Mouse (Mus musculus) forebrain, embryonic 14.5 days (tissue): ENCODE results near the gene Serinc2. TPM values are rescaled to one million over a fixed set of nuclear protein-coding genes. Genes with fewer than 3 reads are reported as not detected.

Experiments used
- ATAC-seq: fragments of 200-750 bp; cut with Nextera tagmentation; 2 replicates; pipeline ENCODE4 v1.8.0; 2017; ENCODE audit warnings: mild to moderate bottlenecking, moderate library complexity
- DNase-seq: peaks from one replicate; pipeline ENCODE4 v3.0.0-alpha.2; 2015; ENCODE audit warnings: low spot score
- H3K27ac ChIP-seq: fragments of 300-500 bp; sonication (generic); 2 replicates; pipeline ENCODE4 v1.5.1; 2014; ENCODE audit warnings: low read depth, mild to moderate bottlenecking, control low read depth, low read length, moderate library complexity
- H3K27me3 ChIP-seq: fragments of 300-500 bp; sonication (generic); replicated peaks from 2 replicates; pipeline ENCODE4 v1.6.1; 2014; ENCODE audit warnings: low read length, control low read depth, mixed read lengths; ENCODE audit not compliant: control insufficient read depth, insufficient read depth
- H3K36me3 ChIP-seq: fragments of 300-500 bp; sonication (generic); 2 replicates; pipeline ENCODE4 v1.6.1; 2014; ENCODE audit warnings: low read length, control low read depth; ENCODE audit not compliant: control insufficient read depth, insufficient read depth
- H3K4me1 ChIP-seq: fragments of 300-500 bp; sonication (generic); 2 replicates; pipeline ENCODE4 v1.6.1; 2014; ENCODE audit warnings: antibody characterized with exemption, low read length, control low read depth; ENCODE audit not compliant: control insufficient read depth, insufficient read depth
- H3K4me2 ChIP-seq: fragments of 300-500 bp; sonication (generic); 2 replicates; pipeline ENCODE4 v1.6.1; 2014; ENCODE audit warnings: mild to moderate bottlenecking, control low read depth, low read length
- H3K4me3 ChIP-seq: fragments of 300-500 bp; sonication (generic); 2 replicates; pipeline ENCODE4 v1.5.1; 2014; ENCODE audit warnings: low read depth, low read length, control low read depth
- H3K9ac ChIP-seq: fragments of 300-500 bp; sonication (generic); 2 replicates; pipeline ENCODE4 v1.6.1; 2014; ENCODE audit warnings: mild to moderate bottlenecking, low read length, control low read depth, moderate library complexity
- H3K9me3 ChIP-seq: fragments of 300-500 bp; sonication (generic); replicated peaks from 2 replicates; pipeline ENCODE4 v1.6.1; 2016; ENCODE audit warnings: low read length, control low read depth, mixed read lengths; ENCODE audit not compliant: control insufficient read depth
- WGBS: fragments of 180-500 bp; shearing (Covaris S2); extraction: QIAGEN DNeasy Blood & Tissue Kit; methylation state at CpG from one replicate; pipeline ENCODE4 v1.1.7; 2014; 5-methylcytosine and 5-hydroxymethylcytosine counted together
- polyA plus RNA-seq: library from polyadenylated mRNA; unstranded; fragments of >200 nt; fragmentation: Nextera tagmentation; extraction: Ambion mirVana; gene quantifications from 2 replicates; pipeline ENCODE4 v1.2.1, GENCODE M21; 2014

Gene Serinc2
- 79.1 and 93.9 TPM in 2 replicates for polyA plus RNA-seq

DNA sequence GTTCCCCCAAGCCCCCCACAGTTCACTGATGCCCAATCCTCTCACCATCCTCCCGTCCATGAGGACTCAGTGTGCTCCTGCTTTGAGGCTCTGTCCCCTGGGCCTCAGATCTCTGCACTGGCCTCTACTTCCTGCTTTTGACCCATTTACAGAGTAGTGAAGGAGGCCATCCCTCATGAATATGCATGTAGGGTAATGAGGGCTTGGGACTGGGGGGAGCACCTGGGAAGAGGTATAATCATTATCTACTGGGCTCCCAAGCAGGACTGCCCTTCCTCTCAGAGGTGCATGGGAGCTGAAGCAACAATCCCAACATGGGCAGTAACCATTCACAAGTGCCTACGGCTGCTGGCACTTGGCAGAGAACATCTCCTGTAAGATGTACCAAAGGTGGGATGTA lies at the start of gene Serinc2:
Gene Serinc2, minus strand, starts transcription at position 101 of the 400 bp plus-strand sequence.
- 72% methylated on average over 2 of the region's 2 CpGs for WGBS
- Histone ChIP-seq H3K4me2 (no peak within 1 kb of the TSS), H3K27ac (no peak within 1 kb of the TSS), H3K4me1 (peaks cover 7% of the 10 kb centered on the region; the same call in 1 of the 2 replicates), H3K9ac (no peak within 1 kb of the TSS), H3K4me3 (no peak within 1 kb of the TSS), H3K36me3 (no peaks in the 10 kb centered on the region), H3K9me3 (no peaks in the 10 kb centered on the region), H3K27me3 (0 out of 2 replicates have a peak, but pooled peaks cover 3% of the 10 kb centered on the region)
- DNase-seq, result no peak
- ATAC-seq, result no peak

DNA sequence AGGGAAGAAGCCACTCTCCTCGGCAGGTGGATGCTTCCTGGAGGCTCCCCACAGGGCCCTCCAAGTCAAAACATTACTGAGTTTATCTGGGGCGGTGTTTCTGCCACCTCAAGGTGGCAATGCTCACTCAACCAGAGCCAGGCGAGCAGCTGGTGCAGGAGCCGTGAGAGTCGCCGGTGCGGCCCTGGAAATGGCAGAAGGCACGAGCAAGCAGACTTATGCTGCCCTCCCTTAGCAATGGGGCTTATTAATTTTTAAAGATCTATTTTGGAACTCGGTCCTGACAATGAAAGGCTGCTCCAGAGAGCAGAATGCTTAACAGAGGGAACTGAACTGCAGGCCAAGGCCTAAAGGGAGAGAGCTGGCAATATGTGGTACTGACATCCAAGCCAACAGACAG lies 48.4 kb upstream of the Serinc2 start:
- Histone ChIP-seq H3K27me3 (no peaks in the 10 kb centered on the region), H3K4me2 (no peak overlapping the region), H3K4me3 (no peak overlapping the region), H3K4me1 (no peaks in the 10 kb centered on the region), H3K36me3 (peaks cover 59% of the 10 kb centered on the region), H3K9ac (no peak overlapping the region), H3K9me3 (no peaks in the 10 kb centered on the region), H3K27ac (no peak overlapping the region)
- WGBS, result 84% methylated on average over 9 of the region's 9 CpGs
- DNase-seq, result no peak
- ATAC-seq, result no peak

DNA sequence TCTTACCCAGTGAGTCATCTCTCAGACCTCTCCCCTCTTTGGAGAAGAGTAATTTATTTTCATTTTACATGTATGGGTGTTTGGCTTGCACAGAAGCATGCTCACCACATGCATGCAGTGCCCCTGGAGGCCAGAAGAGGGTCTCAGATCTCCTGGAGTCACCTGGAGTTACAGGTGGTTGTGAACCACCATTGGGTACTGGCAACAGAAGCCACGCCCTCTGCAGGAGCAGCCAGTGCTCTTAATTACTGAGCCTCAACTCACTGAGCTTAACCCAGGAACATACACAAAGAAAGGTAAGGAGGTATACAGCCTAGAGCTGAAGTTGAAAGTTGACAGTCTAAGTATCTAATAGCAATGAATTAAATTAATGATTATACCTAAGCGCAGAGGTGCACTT lies 46.4 kb upstream of the Serinc2 start:
- H3K4me2 ChIP-seq, result no peak overlapping the region
- 93% methylated on average over 2 of the region's 2 CpGs for WGBS
- H3K36me3 ChIP-seq, result peaks cover 72% of the 10 kb centered on the region
- H3K27me3 ChIP-seq, result no peaks in the 10 kb centered on the region
- no peaks in the 10 kb centered on the region for H3K4me1 ChIP-seq
- DNase-seq (no peak), ATAC-seq (no peak)
- no peak overlapping the region for H3K4me3 ChIP-seq
- no peak overlapping the region for H3K27ac ChIP-seq
- no peak overlapping the region for H3K9ac ChIP-seq
- no peaks in the 10 kb centered on the region for H3K9me3 ChIP-seq

DNA sequence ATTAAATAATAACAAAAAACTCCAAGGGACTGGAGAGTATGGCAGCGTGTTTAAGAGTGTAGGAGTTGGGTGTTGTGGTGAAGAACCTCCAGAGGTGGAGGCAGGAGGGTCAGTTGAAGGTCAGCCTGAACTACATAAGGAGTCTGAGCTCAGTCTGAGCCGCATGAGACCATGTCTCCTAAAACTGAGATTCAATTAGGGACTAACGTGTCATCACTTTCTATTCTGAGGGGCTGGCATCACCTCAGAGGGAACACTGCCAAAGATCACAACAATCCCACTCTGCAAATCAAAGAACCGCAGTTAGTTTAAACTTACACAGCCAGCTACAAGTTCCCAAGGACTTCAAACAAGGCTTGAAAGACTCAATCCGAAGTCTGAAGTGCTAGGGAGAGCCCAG lies 44.6 kb upstream of the Serinc2 start:
- Histone ChIP-seq H3K27me3 (no peaks in the 10 kb centered on the region), H3K4me3 (no peak overlapping the region), H3K27ac (no peak overlapping the region), H3K4me2 (no peak overlapping the region), H3K4me1 (no peaks in the 10 kb centered on the region), H3K9me3 (no peaks in the 10 kb centered on the region), H3K36me3 (peaks cover 86% of the 10 kb centered on the region), H3K9ac (no peak overlapping the region)
- DNase-seq (no peak), ATAC-seq (no peak)
- 65% methylated on average over 5 of the region's 5 CpGs for WGBS

DNA sequence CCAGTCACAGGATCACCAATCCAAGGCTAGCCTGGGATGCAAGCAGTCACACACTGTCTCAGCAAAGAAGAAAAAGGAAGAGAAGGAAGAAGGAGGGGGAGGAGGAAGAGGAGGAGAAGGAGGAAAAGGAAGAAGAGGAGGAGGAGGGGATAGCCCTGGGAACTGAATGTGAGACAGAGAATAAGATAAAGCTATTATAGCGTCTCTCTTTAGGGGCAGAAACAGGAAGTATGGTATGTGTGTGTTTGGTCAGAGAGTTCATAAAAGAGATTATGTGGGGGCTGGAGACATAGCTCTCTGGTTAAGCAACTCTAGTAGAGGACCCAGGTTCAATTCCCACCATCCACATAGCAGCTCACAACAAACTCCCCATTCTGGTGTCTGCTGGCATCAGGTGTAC lies 44.2 kb upstream of the Serinc2 start:
- H3K9ac ChIP-seq, result no peak overlapping the region
- peaks cover 87% of the 10 kb centered on the region for H3K36me3 ChIP-seq
- 84% methylated on average over 1 of the region's 1 CpGs for WGBS

GRCm38 (mm10) chr4:130322567-130322966 lies 43.6 kb upstream of the Serinc2 start:
- WGBS, result 83% methylated on average over 7 of the region's 7 CpGs

More for the DNA sequence above, 44.2 kb upstream of the Serinc2 start:
- no peak for DNase-seq
- Histone ChIP-seq H3K4me3 (no peak overlapping the region), H3K27me3 (no peaks in the 10 kb centered on the region), H3K4me2 (no peak overlapping the region), H3K9me3 (no peaks in the 10 kb centered on the region), H3K4me1 (no peaks in the 10 kb centered on the region), H3K27ac (no peak overlapping the region)
- ATAC-seq, result no peak

DNA sequence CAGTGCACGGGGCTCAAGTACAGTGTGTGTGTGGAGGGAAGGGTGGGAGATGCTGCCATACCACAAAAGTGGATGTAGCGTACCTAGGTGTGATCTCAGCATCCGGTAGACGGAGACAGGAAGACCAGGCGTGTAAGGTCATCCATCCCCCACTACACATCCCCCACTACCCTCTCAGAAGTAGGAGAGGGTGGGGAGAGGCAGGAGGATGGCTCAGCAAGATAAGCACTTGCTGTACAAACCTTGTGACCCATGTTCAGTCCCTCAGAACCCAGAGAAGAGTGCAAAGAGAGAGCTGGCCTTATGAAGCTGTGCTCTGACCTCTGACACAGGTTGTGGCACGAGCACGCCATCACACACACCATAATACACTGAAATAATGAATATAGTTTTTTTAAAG lies 42.6 kb upstream of the Serinc2 start:
- H3K36me3 ChIP-seq, result peaks cover 79% of the 10 kb centered on the region
- no peak overlapping the region for H3K9ac ChIP-seq
- H3K27ac ChIP-seq, result no peak overlapping the region
- no peaks in the 10 kb centered on the region for H3K9me3 ChIP-seq
- no peak overlapping the region for H3K4me2 ChIP-seq
- 93% methylated on average over 7 of the region's 7 CpGs for WGBS
- DNase-seq (no peak), ATAC-seq (no peak)
- H3K4me3 ChIP-seq, result no peak overlapping the region
- no peaks in the 10 kb centered on the region for H3K27me3 ChIP-seq
- H3K4me1 ChIP-seq, result no peaks in the 10 kb centered on the region

More at GRCm38 (mm10) chr4:130322567-130322966, 43.6 kb upstream of the Serinc2 start:
- H3K27me3 ChIP-seq, result no peaks in the 10 kb centered on the region
- no peak overlapping the region for H3K9ac ChIP-seq
- H3K36me3 ChIP-seq, result peaks cover 87% of the 10 kb centered on the region
- H3K4me1 ChIP-seq, result no peaks in the 10 kb centered on the region
- no peak overlapping the region for H3K27ac ChIP-seq
- DNase-seq (no peak), ATAC-seq (no peak)
- no peak overlapping the region for H3K4me3 ChIP-seq
- no peaks in the 10 kb centered on the region for H3K9me3 ChIP-seq
- no peak overlapping the region for H3K4me2 ChIP-seq

- WGBS, result 83% methylated on average over 7 of the region's 7 CpGs
- no peak overlapping the region for H3K9ac ChIP-seq
- no peak overlapping the region for H3K4me3 ChIP-seq
- peaks cover 75% of the 10 kb centered on the region for H3K36me3 ChIP-seq
- H3K27me3 ChIP-seq, result no peaks in the 10 kb centered on the region
- ATAC-seq (no peak), DNase-seq (no peak)
- no peak overlapping the region for H3K4me2 ChIP-seq
- H3K27ac ChIP-seq, result no peak overlapping the region
- no peaks in the 10 kb centered on the region for H3K4me1 ChIP-seq
- no peaks in the 10 kb centered on the region for H3K9me3 ChIP-seq
Observed at GRCm38 (mm10) chr4:130319564-130319963, 40.6 kb upstream of the Serinc2 start.

DNA sequence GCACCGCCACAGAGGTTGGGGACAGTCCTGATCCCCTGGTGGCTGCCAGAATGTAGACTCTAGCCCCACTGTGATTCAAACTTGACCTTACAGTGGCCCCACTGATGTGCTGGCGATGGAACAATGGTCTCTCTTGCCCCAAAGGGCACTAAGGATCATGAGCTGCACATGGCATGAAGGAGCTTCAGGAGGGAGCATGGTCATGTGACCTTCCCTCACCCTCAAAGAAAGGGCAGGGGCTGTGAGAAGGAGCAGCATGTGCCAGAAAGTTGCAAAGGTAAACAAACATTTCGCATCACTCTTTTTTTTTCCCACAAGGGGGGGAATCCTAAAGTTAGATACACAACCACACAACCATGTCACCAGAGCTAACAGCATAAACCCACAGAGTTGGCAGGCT lies 39.1 kb upstream of the Serinc2 start:
- no peak for ATAC-seq
- Histone ChIP-seq H3K9ac (no peak overlapping the region), H3K4me1 (no peaks in the 10 kb centered on the region), H3K4me2 (no peak overlapping the region), H3K9me3 (no peaks in the 10 kb centered on the region), H3K36me3 (peaks cover 75% of the 10 kb centered on the region), H3K4me3 (no peak overlapping the region), H3K27ac (no peak overlapping the region), H3K27me3 (no peaks in the 10 kb centered on the region)
- 82% methylated on average over 3 of the region's 3 CpGs for WGBS
- DNase-seq, result no peak
